Mouse (Mus musculus): ENCODE measurements around the gene Zmiz2. TPM values are rescaled to one million over a fixed set of nuclear protein-coding genes. Genes with fewer than 3 reads are reported as not detected.
"Not testable (repeated sequence)": the region's sequence is repeated elsewhere in the genome, so short reads cannot be mapped to it uniquely, and the experiment has no call there.

Zmiz2 gene
- 10 to 100 TPM; 40.6 to 60.2 (median 44.9) TPM for polyA plus RNA-seq (2017; shearing (Covaris generic))

DNA sequence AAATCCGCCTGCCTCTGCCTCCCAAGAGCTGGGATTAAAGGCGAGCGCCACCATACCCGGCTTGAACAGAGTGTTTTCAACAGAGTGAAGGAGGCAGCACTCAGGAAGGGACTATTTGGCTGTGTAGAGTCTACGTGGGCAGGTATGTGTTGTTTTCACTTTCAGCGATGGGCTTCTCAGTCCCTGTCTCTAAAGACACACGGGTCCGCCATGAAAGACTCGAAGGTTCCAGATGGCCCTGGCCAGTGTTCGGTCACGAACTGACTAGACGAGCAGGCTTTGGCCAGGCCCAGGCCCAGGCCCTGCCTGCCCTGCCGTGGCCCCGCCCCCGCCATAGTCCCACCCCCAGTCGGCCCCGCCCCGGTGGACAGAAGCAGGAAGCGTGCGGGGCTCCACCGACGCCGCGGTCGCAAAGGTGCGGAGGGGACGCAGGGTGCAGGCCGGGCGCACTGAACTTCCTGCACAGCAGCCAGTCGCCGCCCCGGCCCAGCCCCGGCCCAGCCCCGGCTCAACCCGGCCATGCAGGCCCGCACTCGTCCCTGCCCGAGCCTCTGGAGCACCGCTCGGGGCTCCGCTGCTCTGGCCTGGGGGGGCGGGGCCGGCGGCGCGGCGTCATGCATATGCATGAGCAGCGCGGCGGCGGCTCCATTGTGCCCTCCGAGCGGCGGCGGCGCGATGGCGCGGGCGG, at the start of gene Zmiz2:
Zmiz2 (plus strand) TSS at position 349 of the 688 bp plus-strand sequence.
- peak; percentile 65 for ATAC-seq

DNA sequence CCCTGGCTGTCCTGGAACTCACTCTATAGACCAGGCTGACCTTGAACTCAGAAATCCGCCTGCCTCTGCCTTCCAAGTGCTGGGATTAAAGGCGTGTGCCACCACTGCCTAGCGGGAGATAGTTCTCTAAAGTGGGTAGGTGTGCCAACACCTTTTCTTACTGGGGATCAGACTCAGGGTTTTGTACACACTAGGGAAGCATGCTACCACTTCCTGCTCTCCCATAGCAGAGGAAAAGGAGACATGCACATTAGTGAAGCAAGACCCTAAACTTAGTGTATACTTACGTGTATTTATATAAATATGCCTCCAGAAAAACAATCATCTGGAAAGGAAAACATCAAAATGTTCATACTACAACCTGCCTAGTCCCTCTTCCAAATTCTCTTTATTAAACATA, 42.9 kb upstream of the Zmiz2 start:
- no peak for ATAC-seq

DNA sequence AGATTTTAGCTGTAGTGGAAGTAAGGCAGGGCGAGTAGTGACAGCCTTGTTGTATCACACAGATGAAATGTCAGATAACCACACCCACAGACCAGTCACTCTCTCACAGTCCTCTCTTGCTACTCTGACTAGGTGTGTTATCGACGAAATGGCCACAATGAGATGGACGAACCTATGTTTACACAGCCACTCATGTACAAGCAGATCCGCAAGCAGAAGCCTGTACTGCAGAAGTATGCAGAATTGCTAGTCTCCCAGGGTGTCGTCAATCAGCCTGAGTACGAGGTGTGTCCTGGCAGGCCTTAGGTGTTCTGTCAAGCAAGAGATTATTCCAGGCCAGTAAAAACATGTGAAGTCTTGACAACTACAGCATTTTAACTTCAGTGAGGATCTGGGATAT, 41.9 kb upstream of the Zmiz2 start:
- ATAC-seq, result no peak

DNA sequence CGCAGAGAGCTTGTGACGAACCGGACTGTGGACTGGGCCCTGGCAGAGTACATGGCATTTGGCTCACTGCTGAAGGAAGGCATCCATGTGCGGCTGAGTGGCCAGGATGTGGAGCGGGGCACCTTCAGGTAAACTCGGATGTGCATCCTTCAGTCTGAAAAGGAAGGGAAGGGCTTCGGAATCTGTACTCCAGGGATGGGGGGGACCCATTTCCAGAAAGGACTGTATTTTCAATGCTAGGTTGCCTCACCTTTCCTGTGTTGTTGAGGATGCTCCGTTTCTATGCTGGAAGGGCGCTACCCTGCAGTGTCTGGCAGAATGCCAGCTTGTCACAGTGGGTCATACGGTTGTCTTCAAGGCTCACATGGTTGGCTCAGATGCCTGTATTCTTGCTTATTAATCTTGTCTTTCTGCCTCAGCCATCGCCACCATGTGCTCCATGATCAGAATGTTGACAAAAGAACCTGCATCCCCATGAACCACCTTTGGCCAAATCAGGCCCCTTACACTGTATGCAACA, 40.1 kb upstream of the Zmiz2 start:
- ATAC-seq, result no peak

DNA sequence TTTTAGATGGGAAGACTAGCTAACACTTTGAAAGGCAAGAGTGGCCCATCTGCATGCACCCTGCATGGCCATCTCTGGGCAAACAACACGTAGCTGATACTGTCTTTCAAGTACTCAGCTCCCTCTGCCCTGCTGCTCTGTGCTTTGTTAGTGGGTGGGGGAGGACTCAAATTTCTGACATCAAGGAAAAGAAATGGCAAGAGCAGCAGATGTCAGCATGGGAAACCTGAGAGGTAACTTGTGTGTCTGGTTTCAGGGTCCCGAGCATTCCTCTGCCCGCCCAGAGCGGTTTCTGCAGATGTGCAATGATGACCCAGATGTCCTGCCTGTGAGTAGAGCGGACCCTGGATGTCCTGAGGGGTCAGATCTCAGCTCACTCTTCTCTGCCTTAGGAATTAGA, 39.3 kb upstream of the Zmiz2 start:
- ATAC-seq, result no peak

DNA sequence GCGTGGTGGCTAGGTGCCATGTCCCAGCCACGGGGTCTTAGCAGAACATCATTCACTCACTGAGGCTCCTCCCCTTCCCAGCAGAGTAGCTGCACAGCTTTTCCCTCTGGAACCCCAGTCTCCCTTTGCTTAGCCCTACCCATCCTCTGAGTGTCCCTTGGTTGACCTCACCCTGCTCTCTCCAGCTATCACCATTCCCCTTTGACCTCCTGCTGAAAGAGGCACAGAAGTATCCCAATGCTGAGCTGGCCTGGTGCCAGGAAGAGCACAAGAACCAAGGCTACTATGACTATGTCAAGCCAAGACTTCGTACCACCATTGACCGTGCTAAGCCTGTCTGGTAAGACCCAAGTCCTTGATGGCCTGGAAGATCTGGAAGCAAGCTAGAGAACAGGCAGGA, 33.8 kb upstream of the Zmiz2 start:
- ATAC-seq, result no peak

DNA sequence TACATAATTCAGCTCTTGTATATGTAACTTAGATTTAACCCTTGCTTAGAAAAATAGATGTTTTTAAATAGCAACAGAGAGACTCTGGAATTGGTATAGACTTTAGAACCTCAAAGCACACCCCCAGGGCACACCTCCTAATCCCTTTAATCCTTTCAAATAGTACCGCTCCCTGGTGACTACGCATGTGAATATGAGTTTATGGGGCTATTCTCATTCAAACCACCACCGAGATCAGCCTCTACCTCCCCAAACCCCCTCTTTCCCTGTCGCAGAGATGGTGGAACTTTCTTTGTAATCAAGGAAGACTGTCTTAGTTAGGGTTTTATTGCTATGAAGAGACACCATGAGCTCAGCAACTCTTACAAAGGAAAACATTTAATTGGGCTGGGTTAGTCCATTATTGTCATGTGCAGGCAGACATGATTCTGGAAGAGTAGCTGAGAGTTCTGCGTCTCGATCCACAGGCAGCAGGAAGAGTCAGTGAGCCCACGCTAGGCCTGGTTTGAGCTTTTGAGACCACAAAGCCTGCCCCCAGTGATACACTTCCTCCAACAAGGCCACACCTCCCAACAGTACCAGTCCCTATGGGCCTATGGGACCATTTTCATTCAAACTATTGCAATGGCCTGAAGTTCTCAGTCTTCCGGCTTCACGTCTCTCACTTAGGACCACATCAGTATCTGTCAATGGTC, 24.1 kb upstream of the Zmiz2 start:
- no peak for ATAC-seq

DNA sequence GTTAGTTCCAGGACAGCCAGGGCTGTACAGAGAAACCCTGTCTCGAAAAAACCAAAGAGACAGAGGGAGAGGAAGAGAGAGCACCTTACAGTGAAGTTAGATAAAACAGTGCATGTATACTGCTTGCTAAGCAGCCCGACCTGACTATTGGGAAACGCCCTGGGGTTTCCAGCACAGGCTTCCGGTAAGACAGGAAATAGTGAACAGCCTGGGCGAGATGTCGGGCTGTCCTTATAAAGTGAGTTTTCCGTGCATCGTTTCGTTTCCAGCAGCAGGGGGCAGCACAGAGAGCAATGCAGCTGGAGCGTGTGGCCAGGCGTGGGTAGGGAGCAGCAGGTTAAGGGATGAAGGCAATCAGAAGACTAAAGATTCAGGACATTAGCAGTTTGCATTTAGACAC, 23.0 kb upstream of the Zmiz2 start:
- ATAC-seq, result peak; percentile 99

DNA sequence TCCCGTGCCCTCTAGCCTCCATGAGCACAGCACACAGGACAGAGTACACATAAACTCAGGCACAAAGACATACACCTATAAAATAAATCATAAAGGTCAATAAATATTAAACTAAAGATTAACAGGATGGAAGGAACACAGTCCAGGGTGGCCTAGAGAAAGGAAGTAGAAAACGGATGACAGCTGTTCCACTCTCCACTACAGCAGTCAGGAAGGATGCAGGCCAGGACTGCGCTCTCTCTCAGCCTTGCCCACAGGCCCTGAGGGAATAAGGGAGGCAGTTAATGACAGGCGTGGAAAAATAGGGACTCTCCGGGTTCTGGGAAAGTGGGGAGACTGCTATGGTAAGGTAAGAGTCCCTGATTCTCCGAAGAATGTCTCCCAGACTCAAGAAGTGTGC, 22.4 kb upstream of the Zmiz2 start:
- no peak for ATAC-seq

DNA sequence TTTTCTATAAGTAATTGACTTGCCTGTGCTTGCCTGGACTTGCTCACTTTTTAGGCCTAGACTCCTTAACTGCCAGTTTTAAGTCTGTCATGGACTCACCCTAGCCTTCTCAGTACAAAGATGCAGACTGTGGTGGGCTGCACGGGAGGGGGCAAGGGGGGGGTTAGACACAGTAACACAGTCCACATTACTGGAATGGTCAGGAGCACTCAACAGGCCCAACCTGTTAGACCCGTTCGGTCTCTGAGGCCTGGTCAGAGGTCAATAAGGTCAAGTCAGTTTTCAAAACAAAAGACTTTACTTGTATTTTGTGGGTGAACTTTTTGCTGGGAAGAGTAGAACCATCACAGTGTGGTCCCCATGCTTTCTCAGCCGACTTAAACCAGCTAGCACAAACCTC, 21.7 kb upstream of the Zmiz2 start:
- no peak for ATAC-seq

DNA sequence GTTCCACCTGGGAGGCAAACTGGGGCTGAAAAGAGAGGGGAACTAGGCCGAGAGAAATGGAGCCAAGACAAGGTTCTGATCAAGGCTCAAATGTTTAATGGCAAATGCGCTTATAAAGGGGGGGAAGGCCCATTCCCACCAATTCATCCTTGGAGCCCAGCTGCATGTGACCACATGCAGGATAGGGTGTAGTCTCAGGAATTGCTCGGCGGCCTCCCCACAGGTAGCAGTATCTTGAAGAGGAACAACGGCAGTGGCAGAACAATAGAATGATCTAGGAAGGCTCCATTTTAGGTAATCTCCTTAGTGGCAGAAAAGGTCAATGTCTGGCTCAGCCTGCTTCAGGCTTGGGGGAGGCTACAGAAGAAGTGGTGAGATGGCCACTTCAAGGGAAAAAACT, 20.9 kb upstream of the Zmiz2 start:
- not testable (repeated sequence) for ATAC-seq

DNA sequence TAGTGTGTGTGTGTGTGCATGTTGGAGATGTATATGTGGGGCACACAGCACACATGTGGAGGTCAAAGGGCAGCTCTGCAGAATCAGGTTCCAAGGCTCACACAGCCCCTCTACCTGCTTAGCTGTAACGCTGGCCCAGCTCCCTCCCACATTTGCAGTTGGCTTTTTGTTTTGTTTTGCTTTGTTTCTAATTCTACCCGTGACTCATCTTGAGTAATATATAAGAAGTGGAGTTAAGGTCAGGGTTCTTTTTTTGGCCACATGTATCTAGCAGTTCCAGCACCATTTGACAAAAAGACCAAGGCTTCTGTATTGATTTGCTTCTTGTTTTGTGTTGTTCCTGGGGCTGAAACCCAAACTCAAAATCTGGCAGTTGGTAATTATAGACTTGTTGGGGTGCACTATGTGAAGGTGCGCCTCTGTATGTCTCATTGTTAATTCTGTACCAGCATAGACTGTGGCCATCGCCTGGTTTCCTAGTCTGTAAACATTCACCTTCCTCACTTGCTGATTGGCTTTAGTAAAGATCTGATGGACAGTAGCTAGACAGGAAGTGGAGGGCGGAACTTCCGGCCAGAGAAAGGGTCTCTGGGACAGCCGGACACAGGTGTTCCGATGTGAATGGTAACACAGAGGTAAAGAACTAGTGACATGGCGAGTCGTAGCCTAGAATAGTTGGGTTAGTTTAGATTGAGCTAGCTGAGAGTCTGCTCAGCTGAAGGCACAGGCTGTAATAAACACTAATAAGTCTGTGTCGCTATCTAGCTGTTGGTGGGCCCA, 17.3 kb upstream of the Zmiz2 start:
- ATAC-seq, result no peak

DNA sequence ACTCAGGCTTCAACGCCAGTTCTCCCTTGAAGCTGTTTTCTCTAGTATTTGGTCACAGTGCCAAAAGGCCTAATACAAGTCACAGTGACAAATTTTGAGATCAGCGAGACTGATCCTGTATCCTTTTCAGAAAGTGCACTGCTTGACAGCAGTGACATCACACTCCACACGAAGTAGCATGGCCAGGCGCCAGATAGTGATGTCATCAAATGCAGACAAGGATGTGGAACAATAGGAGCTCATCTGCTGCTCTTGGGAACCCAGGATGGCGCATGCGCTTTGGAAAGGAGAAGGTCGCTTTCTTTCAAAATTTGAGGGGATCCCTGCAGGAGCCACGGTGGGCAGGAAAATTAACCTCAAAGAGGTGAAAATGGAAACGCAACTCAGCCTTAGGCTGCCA, 16.1 kb upstream of the Zmiz2 start:
- no peak for ATAC-seq

DNA sequence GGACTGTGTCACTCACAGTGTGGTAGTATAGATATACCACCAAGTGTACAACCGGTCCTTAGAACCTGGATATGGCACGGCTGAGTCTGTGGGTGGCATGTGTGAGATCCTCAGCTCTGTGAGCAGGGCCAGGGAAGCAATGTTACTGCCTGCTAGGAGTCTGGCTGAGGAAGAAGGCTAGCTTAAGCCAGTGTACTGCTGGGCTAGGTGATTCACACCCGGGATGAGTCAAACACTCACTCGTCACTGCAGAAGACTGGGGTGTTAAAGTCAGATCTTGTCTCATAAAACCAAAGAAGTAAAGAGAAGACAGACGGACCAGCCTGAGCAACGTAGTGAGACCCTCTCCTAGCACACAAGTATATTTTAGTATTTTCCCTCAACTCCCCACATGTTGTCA, 8.0 kb upstream of the Zmiz2 start:
- ATAC-seq, result no peak

DNA sequence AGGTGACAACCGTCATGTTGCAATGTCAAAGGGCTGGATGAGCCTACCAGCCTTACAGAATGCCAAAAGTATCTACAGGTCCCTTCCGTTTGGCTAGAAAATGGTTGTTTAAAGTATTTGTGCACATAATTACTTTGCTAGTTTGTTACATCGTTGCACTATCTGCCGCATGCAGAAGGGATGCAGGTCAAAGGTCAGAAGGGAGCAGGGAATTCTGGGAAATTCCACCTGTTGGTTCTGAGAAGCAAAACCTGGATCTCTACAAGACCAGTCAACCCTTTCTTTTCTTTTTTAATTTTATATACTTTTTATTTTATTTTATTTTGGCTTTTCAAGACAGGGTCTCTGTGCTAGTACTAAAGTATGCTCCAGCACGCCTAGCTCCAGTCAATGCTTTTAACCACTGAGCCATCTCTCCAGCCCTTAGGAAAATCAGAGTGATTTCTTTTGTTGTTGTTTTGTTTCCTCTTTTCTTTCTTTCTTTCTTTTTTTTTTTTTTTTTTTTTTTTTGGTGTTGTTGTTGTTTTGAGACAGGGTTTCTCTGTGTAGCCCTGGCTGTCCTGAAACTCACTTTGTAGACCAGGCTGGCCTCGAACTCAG, 648 bp upstream of the Zmiz2 start:
- no peak for ATAC-seq

DNA sequence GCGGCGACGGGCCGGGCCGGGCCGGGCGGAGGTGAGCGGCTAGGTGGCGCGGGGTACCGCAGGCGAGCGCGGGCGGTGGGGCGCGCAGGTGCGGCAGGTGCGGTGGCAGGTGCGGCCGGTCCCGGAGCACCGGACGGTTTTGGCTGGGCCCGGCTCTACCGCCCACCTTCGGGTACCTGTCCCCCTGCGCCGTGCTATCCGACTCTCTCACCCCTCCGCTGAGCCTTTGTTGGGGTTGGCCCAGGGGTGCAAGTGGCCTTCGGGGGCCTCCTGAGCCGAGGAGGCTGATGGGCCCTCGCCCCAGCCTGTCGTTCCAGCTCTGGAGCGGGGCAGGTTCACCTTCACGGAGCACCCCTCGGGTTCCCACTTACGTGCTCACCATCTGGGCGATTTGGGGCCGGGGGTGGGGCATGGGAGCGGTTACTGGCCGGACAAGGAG, 628 bp downstream of the Zmiz2 start:
- ATAC-seq, result peak; percentile 6

DNA sequence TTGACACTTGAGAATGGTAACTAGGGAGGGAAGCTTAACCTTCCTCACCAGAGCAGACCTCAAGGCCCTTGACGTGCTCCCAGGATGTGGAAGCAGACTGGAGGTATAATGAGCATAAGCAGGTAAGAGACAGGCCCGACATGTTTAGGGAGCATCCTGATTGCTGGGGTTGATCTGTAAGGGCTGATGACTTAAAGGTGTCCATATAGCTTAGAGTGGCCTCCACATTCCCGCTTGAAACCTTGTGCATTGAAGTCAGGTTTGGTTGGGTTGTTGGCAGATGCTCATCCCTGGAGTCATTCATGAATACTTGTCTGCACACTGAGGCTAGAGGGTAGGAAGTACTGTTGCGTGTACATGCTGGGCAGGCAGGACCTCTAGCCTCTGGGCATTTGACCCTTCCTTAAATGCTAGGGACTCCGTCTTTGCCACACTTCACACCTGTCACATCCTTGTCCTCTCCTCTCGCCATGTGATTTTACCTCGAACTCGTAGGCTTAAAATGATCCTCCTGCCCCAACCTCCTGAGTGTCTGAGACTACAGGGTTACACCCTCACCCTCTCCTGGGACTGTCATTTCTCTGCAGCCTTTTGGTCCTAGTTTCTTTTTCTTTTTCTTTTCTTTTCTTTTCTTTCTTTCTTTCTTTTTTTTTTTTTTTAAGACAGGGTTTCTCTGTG, 1.6 kb downstream of the Zmiz2 start:
- ATAC-seq, result no peak

DNA sequence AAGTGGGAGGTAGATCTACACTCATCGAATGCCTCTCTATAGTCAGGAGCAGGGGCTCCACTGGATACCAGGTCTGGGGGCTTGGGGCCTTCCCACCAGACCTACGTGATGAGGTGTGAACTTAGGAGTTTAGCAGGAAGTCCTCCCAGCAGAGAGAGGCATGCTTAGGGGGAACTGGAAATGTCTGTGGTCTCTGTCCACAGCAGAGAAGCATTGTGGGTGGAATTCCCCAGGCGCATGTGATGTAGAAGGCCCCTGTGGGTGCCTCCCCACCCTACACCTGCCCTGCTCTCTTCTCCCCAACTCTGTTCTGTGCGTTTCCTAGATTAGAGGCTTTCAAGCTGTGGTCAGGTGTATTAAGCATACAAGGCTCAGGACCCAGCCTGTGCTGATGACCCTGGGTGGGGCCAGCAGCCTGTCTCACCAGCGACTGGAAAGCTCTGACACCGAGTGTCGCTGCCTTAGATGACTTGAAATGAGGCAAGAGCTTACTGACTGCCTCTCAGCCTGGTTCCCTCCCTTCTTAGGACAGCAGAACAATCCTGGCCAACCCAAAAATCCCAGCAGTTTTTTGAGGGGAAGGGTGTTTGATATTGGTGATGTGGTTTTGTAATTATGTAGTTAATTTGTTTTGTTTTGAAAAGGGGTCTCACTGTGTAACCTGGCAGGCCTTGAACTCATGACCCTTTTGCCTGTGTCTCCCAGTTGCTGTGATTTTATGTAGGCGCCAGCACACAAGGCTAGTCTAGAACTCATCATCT, 2.8 kb downstream of the Zmiz2 start:
- ATAC-seq, result peak; percentile 64

DNA sequence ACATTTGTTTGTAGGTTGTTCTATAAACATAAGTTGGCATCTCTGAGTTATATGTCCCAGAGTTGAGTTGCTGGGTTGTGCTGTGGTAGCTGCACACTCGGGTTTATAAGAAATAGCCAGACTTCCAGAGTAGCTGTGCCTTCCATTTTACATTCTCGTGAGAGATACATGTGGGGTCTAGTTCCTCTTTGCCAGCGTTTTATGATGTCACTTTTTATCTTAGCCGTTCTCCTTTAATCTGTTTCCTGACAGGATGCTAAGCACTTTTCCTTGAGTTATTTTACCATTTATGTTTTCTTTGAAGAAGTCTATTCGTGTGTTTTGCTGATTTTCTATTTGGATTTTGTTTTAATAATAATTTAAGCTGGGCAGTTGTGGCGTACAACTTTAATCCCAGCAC, 4.0 kb downstream of the Zmiz2 start:
- ATAC-seq, result no peak

DNA sequence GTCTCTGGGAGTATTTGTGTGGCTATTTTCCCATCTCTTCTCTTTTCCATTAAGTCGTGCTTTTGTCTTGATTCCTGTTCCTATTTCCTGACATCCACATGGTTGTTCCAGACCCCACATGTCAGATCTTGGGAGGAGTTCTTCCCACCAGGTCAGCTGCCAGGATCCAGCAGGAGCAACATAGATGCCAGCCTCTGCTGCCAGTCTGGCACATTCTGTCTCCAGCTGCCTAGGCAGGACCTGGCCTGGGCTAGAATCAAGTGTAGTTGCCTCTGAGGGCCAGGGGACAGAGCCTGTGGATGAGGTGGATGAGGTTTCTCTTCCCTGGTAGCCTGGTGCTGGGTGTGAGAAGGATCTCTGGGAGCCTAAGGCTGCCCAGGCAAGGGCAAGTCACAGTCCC, 5.0 kb downstream of the Zmiz2 start:
- no peak for ATAC-seq

DNA sequence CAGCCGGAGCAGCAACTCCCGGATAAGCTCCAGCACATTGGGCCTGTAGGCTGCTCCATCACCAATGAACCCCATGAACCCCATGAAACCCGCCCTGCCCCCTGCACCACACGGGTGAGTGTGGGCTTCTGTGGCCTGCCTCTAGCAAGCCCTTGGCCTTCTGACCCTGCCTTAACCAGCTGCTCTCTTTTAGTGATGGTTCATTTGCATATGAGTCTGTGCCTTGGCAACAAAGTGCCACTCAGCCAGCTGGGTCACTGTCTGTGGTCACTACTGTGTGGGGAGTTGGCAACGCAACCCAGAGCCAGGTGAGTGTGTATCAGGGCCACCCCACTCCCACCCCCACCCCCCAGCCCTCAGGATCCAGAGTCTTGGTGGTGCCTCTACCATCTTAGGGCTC, 6.7 kb downstream of the Zmiz2 start:
- ATAC-seq, result no peak

DNA sequence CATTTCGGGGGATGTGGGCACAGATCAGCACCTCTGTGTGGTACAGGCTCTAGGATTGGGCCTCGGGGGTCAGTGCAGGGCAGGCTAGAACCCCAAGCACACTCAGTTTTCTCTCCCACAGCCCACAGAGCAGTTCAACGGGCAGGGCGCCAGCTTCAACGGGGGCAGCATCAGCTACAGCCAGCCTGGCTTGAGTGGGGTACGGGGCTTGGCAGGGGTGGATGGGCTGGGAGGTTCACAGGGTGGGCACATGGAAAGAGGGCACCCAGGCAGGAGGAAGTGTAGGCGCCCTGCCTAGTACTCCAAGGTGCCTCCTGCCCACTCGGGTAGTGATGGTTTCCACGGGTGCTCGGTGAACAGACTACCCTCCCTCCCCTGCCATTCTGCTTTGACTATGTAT, 9.3 kb downstream of the Zmiz2 start:
- no peak for ATAC-seq

Data from inflammation-experienced regulatory T-cells, adult 6 months (primary cell).